Mouse (Mus musculus) kidney, embryonic 14.5 days (tissue): ENCODE measurements at regions not wholly inside any gene's neighbourhood (a gene's known extent, or its start where the extent isn't known, plus 50 kb on each side); places are given as distances from the start of the nearest gene placed in this dataset.

Experiments
- ATAC-seq: fragments of 200-750 bp; cut with Nextera tagmentation; 2 replicates; pipeline ENCODE4 v1.8.0; 2017; ENCODE audit warnings: moderate number of reproducible peaks, mild to moderate bottlenecking, moderate TSS enrichment, moderate library complexity; ENCODE audit not compliant: low FRiP score, low TSS enrichment
- H3K27ac ChIP-seq: fragments of 300-500 bp; sonication (generic); 2 replicates; pipeline ENCODE4 v1.5.1; 2014; ENCODE audit warnings: low read depth, mild to moderate bottlenecking, low read length, moderate library complexity, mixed read lengths
- H3K27me3 ChIP-seq: fragments of 300-500 bp; sonication (generic); 2 replicates; pipeline ENCODE4 v1.6.1; 2014; ENCODE audit warnings: mild to moderate bottlenecking, low read length; ENCODE audit not compliant: control insufficient read depth, insufficient read depth
- H3K36me3 ChIP-seq: fragments of 300-500 bp; sonication (generic); 2 replicates; pipeline ENCODE4 v1.6.1; 2014; ENCODE audit warnings: low read length, mixed read lengths; ENCODE audit not compliant: control insufficient read depth, insufficient read depth
- H3K4me1 ChIP-seq: fragments of 300-500 bp; sonication (generic); 2 replicates; pipeline ENCODE4 v1.6.1; 2014; ENCODE audit warnings: low read length, mixed read lengths; ENCODE audit not compliant: control insufficient read depth, insufficient read depth
- H3K4me2 ChIP-seq: fragments of 300-500 bp; sonication (generic); replicated peaks from 2 replicates; pipeline ENCODE4 v1.6.1; 2014; ENCODE audit warnings: low read depth, mild to moderate bottlenecking, low read length
- H3K4me3 ChIP-seq: fragments of 300-500 bp; sonication (generic); 2 replicates; pipeline ENCODE4 v1.5.1; 2014; ENCODE audit warnings: mild to moderate bottlenecking, low read length
- H3K9ac ChIP-seq: fragments of 300-500 bp; sonication (generic); 2 replicates; pipeline ENCODE4 v1.6.1; 2014; ENCODE audit warnings: low read depth, mild to moderate bottlenecking, low read length, moderate library complexity
- H3K9me3 ChIP-seq: fragments of 300-500 bp; sonication (generic); 2 replicates; pipeline ENCODE4 v1.6.1; 2016; ENCODE audit warnings: low read length; ENCODE audit not compliant: control insufficient read depth
- WGBS: fragments of 180-500 bp; shearing (Covaris S2); extraction: QIAGEN DNeasy Blood & Tissue Kit; methylation state at CpG from one replicate; pipeline ENCODE4 v1.1.7; 2014; 5-methylcytosine and 5-hydroxymethylcytosine counted together

DNA sequence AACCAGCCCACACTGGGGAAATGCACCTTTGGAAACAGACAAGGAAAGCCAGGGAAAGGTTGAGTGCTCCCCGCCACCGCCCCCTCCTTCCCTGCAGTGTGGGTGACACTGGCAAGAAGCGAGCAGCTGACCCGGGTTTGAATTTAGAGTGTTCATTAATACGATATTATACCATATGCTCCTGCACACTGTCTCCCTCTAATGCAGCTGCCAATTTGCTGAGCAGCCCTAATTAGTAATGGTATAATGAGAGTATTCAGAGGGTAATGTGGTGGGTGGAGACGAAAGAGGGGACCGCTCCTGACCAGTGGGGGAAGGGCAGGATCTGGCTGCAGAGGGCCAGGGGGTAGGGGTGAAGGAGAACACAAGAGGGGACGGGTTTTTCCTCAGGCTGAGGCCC lies 111.9 kb upstream of the Lhx1 start:
- Histone ChIP-seq H3K9me3 (no peaks in the 10 kb centered on the region), H3K27me3 (peaks cover 16% of the 10 kb centered on the region; the same call in 1 of the 2 replicates), H3K4me1 (peaks cover 7% of the 10 kb centered on the region; the same call in 1 of the 2 replicates), H3K36me3 (no peaks in the 10 kb centered on the region), H3K27ac (no peak overlapping the region), H3K4me2 (no peak overlapping the region), H3K4me3 (no peak overlapping the region), H3K9ac (no peak overlapping the region)
- WGBS, result 23% methylated on average over 8 of the region's 8 CpGs
- no peak for ATAC-seq

DNA sequence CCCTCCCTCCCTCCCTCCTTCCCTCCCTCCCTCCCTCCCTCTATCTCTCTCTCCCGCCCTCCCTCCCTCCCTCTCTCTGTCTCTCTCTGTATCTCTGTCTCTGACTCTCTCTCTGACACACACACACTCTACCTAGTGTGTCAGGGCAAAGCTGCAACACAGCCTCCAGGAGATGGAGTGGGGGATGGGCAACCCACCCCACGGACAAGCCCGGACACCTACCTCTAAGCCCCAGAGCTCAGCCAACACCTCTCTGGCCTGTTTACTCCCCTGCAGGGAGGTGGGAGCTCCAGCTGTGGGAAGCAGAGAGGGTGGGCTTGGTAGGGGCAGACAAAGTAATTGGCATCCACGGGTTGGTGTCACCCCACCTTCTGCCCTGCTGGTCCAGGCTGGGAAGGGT lies 109.7 kb upstream of the Lhx1 start:
- H3K27me3 ChIP-seq, result peaks cover 6% of the 10 kb centered on the region; the same call in 1 of the 2 replicates
- no peak for ATAC-seq
- no peak overlapping the region for H3K4me2 ChIP-seq
- H3K36me3 ChIP-seq, result no peaks in the 10 kb centered on the region
- H3K27ac ChIP-seq, result no peak overlapping the region
- peaks cover 7% of the 10 kb centered on the region; the same call in 1 of the 2 replicates for H3K4me1 ChIP-seq
- 24% methylated on average over 3 of the region's 4 CpGs for WGBS
- H3K9ac ChIP-seq, result no peak overlapping the region
- H3K4me3 ChIP-seq, result no peak overlapping the region
- H3K9me3 ChIP-seq, result no peaks in the 10 kb centered on the region

DNA sequence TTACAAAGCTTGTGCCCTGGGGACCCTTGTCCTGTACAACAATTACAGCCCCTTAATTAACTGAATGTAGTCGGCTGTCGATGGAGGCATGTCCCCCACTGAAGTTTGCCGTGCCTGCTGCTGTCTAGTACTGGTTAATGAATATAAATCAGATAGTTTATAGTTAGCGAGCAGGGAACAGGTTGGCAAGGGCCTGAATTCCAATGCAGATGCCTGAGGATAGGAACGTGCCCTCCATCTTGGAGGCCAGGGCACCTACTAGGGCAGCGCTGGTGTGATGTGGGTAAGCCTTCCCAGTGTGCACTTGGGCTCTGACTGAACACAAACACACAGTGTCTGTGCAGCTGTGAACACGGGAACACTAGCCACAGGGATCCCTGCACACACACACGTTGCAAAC lies 108.0 kb upstream of the Lhx1 start:
- no peaks in the 10 kb centered on the region for H3K9me3 ChIP-seq
- WGBS, result 44% methylated on average over 8 of the region's 8 CpGs
- H3K9ac ChIP-seq, result no peak overlapping the region; the same call in 1 of the 2 replicates
- no peak overlapping the region for H3K4me3 ChIP-seq
- H3K36me3 ChIP-seq, result no peaks in the 10 kb centered on the region
- H3K4me1 ChIP-seq, result peaks cover 7% of the 10 kb centered on the region; the same call in 1 of the 2 replicates
- H3K4me2 ChIP-seq, result no peak overlapping the region
- H3K27me3 ChIP-seq, result peaks cover 3% of the 10 kb centered on the region; the same call in 1 of the 2 replicates
- H3K27ac ChIP-seq, result peak overlapping the region; percentile 55; the same call in 1 of the 2 replicates
- ATAC-seq, result peak; percentile 58; the same call in 1 of the 2 replicates

DNA sequence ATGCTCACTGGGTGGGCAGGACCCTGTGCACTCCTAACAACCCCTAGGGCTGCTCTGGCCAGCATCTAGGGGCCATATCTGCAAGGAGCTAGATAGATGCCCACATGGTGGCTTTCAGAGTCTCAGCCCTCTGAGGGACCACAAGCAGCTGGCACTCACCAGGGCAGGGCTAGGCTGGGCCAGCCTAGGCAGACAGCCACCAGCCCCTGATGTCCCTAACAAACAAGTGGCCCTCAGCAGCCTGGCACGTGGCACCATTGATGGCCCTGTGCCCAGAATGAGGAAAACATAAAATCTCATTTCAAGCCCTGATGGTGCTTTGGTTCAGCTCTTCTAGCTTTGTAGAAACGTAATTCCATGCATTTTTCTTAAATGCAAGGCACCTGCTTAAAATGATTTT lies 102.8 kb upstream of the Lhx1 start:
- no peak overlapping the region for H3K4me2 ChIP-seq
- H3K9me3 ChIP-seq, result no peaks in the 10 kb centered on the region
- peaks cover 8% of the 10 kb centered on the region; the same call in 1 of the 2 replicates for H3K4me1 ChIP-seq
- no peak overlapping the region for H3K9ac ChIP-seq
- no peak overlapping the region for H3K4me3 ChIP-seq
- no peak for ATAC-seq
- WGBS, result 63% methylated on average over 2 of the region's 2 CpGs
- H3K27me3 ChIP-seq, result 0 out of 2 replicates have a peak, but pooled peaks cover 3% of the 10 kb centered on the region
- no peak overlapping the region for H3K27ac ChIP-seq
- no peaks in the 10 kb centered on the region for H3K36me3 ChIP-seq

DNA sequence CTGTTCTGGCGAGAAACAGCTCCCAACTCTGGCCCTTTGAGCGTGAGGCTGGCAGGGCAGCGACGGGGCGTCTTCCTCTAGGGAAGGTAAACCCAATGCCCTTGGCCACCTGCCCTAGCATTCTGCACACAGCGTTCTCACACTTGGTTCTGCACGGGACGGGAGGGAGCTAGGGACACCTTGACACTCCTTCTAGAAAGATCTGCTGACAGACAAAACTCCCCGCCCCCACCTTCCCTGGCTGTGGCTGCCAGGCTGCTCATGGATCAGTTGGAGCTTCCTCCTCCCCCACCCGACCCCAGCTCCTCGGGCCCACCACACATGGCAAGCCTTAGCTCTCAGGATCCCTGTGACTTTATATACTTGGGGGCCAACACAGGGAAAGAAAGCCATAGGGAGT lies 102.3 kb upstream of the Lhx1 start:
- Histone ChIP-seq H3K9ac (no peak overlapping the region), H3K36me3 (no peaks in the 10 kb centered on the region), H3K9me3 (no peaks in the 10 kb centered on the region), H3K27me3 (0 out of 2 replicates have a peak, but pooled peaks cover 3% of the 10 kb centered on the region), H3K4me1 (peaks cover 8% of the 10 kb centered on the region; the same call in 1 of the 2 replicates), H3K27ac (no peak overlapping the region), H3K4me2 (no peak overlapping the region), H3K4me3 (no peak overlapping the region)
- ATAC-seq, result no peak
- WGBS, result 61% methylated on average over 11 of the region's 11 CpGs

DNA sequence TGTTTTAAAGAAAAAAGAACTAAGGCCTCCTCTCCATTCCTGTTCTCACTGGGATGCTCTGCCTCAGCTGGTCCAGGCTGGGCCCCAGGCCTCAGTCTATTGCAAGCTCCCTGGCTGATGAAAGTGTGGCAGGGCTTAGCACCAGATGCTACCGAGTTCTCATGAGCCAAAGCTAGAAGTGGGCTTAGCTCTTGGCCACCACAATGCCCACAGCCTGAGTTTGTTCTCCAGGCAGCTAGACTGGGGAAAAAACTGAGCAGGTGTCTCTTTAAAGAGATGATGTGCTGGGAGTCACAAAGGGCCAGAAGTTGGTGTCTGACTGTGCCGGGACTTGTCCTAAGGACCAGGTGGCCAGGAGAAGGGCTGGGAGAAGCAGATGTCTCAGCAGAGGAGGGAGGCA lies 101.9 kb upstream of the Lhx1 start:
- Histone ChIP-seq H3K36me3 (no peaks in the 10 kb centered on the region), H3K4me2 (no peak overlapping the region), H3K27ac (no peak overlapping the region), H3K4me3 (no peak overlapping the region), H3K27me3 (0 out of 2 replicates have a peak, but pooled peaks cover 3% of the 10 kb centered on the region), H3K9me3 (no peaks in the 10 kb centered on the region), H3K9ac (no peak overlapping the region), H3K4me1 (peaks cover 8% of the 10 kb centered on the region; the same call in 1 of the 2 replicates)
- WGBS, result 69% methylated on average over 2 of the region's 2 CpGs
- ATAC-seq, result no peak

DNA sequence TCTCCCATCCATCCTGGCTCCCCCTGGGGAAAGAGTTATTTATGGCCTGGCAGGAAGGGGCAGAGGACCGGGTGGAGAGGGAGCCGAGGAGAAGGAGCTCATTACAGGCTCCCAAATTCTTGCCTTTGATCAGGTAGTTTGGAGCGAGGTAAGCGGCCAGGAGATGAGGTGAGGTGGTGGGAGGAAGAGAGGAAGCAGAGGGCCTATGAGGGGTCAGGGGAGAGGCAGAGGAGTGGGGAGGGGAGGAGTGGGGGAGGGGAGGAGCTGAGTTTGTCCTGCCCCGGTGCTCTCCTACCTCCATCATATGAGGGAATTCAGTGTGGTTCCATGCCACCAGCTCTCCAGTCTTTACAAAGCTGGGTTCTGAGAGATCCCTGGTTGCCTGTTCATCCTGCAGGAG lies 98.8 kb upstream of the Lhx1 start:
- peak; percentile 69 for ATAC-seq
- Histone ChIP-seq H3K27ac (no peak overlapping the region), H3K36me3 (no peaks in the 10 kb centered on the region), H3K4me2 (no peak overlapping the region), H3K4me3 (no peak overlapping the region), H3K9ac (no peak overlapping the region), H3K4me1 (peaks cover 8% of the 10 kb centered on the region; the same call in 1 of the 2 replicates), H3K9me3 (no peaks in the 10 kb centered on the region), H3K27me3 (no peaks in the 10 kb centered on the region)
- 5% methylated on average over 5 of the region's 5 CpGs for whole genome bisulfite sequencing

DNA sequence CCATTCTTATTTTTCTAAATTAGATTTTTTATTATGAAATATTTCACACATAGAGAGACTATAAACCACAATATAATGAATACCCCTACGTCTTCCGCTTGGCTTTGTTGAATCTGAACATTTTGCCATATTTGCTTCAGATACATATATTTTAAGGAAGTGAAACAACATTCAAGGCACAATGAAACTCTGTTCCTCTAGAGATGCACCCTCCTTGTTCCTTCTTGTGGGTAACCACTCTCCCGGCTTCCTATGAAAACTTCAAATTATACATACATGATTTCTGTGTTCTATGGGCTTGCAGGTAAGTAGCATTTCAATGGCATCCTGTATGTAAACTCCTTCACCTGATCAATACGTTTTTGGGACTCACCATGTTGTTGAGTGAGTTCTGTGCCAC lies 94.4 kb upstream of the Lhx1 start:
- H3K36me3 ChIP-seq, result no peaks in the 10 kb centered on the region
- 90% methylated on average over 4 of the region's 4 CpGs for WGBS
- H3K27me3 ChIP-seq, result no peaks in the 10 kb centered on the region
- H3K9me3 ChIP-seq, result no peaks in the 10 kb centered on the region
- no peak overlapping the region for H3K4me2 ChIP-seq
- no peak for ATAC-seq
- H3K4me3 ChIP-seq, result no peak overlapping the region
- H3K27ac ChIP-seq, result no peak overlapping the region
- H3K4me1 ChIP-seq, result no peaks in the 10 kb centered on the region
- no peak overlapping the region for H3K9ac ChIP-seq

DNA sequence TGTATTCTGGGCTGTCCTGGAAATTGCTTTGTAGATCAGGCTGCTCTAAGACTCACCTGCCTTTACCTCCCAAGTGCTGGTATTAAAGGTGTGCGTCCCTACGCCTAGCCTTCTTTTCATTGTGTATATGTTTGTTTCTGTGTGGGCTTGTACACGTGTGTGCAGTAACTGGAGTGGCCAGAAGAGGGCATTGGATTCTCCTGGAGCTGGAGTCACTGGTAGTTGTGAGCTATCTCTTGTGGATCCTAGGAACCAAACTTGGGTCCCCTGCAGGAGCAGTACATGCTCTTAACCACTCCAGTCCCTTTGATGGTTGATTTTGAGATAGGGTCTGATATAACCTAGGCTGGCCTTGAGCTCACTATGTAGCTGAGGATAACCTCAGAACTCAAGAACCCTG lies 93.2 kb upstream of the Lhx1 start:
- Histone ChIP-seq H3K9me3 (no peaks in the 10 kb centered on the region), H3K27me3 (no peaks in the 10 kb centered on the region), H3K9ac (no peak overlapping the region), H3K27ac (no peak overlapping the region), H3K4me2 (no peak overlapping the region), H3K4me1 (no peaks in the 10 kb centered on the region), H3K36me3 (no peaks in the 10 kb centered on the region), H3K4me3 (no peak overlapping the region)
- WGBS, result 88% methylated on average over 3 of the region's 3 CpGs
- no peak for ATAC-seq
